Comparison of ENCODE assay signal across 8 mouse cellular contexts in genomic region chr8:123042158-123042973, GRCm38 (mm10). TPM values are rescaled to one million over a fixed set of nuclear protein-coding genes. Genes with fewer than 3 reads are reported as not detected.
A peak's percentile ranks its signal among the peaks of the same experiment; 100 is the strongest.
DNase-seq lines count a peak whose midpoint lies in the region; ATAC-seq lines count a peak whose summit lies in the region.

Gene Ankrd11, minus strand, starts transcription at chr8:123042277.

- peak within 1 kb of the TSS; percentile 78 for H3K4me2 ChIP-seq in hindbrain, embryonic 16.5 days (ENCODE audit: low read length)

- H3K4me3 ChIP-seq in hindbrain, embryonic 16.5 days (ENCODE audit: low read length), result peak within 1 kb of the TSS; percentile 99
- H3K4me3 ChIP-seq in macrophage (ENCODE audit: inconsistent target), result peak within 1 kb of the TSS; percentile 75

- ATAC-seq in hindbrain, embryonic 16.5 days, result peak; percentile 99

- no peaks in the 10 kb centered on the region for H3K27me3 ChIP-seq in hindbrain, embryonic 16.5 days (replicated peaks; ENCODE audit: control insufficient read depth, insufficient read depth, low read length)

- peaks cover 33% of the 10 kb centered on the region for H3K4me1 ChIP-seq in hindbrain, embryonic 16.5 days (ENCODE audit: control insufficient read depth, insufficient read depth, low read depth, low read length)

- peak; percentile 100 for DNase-seq in WW6 (ENCODE audit: low read depth, low spot score)
- DNase-seq in cerebellum, postnatal 4 days (ENCODE audit: low spot score in 2 of 2), result peak; percentile 99 to 100
- peak; percentile 100 for DNase-seq in gastrocnemius, adult 18-20 months (ENCODE audit: low spot score)
- peak; percentile 100 for DNase-seq in left cerebral cortex, adult 18-20 months (ENCODE audit: low spot score in 2 of 2)
- DNase-seq in right cerebral cortex, adult 18-20 months, result peak; percentile 100
- DNase-seq in urinary bladder, postnatal 10 days (ENCODE audit: low spot score), result peak; percentile 99

- no peaks in the 10 kb centered on the region for H3K9me3 ChIP-seq in hindbrain, embryonic 16.5 days (ENCODE audit: control insufficient read depth, low read length)

- peak within 1 kb of the TSS; percentile 95 for H3K27ac ChIP-seq in hindbrain, embryonic 16.5 days (ENCODE audit: low read depth, low read length)
- H3K27ac ChIP-seq in macrophage, result peak within 1 kb of the TSS; percentile 75

- under 1% methylated on average over 63 of the region's 91 CpGs for WGBS in hindbrain, embryonic 16.5 days
- WGBS in macrophage (ENCODE audit: missing documents), result 1% methylated on average over 81 of the region's 91 CpGs

- peak within 1 kb of the TSS; percentile 100 for H3K9ac ChIP-seq in hindbrain, embryonic 16.5 days (ENCODE audit: low read depth, low read length)

- H3K79me2 ChIP-seq in macrophage (ENCODE audit: inconsistent target), result peaks cover 61% of the 10 kb centered on the region

- no peaks in the 10 kb centered on the region for H3K36me3 ChIP-seq in hindbrain, embryonic 16.5 days (ENCODE audit: control insufficient read depth, insufficient read depth, low read length)
- no peaks in the 10 kb centered on the region for H3K36me3 ChIP-seq in macrophage (ENCODE audit: inconsistent target)

RNA-seq across cellular contexts. Expression of gene Ankrd11, which starts in this region (rescaled TPM):
- total RNA-seq in gastrocnemius, adult 18-20 months (2021), result 10 to 100 TPM; 61.1 to 68.9 TPM
- polyA plus RNA-seq in hindbrain, embryonic 16.5 days (2015; fragmentation: Nextera tagmentation; extraction: Ambion mirVana), result 22.9 and 23.5 TPM in 2 replicates
- 100 to 1,000 TPM; 154 to 164 TPM for total RNA-seq in left cerebral cortex, adult 18-20 months (2021)
- total RNA-seq in macrophage (2018; cell fraction: chromatin; rRNA removed), result 100 to 1,000 TPM; 272 to 441 (median 315) TPM
- total RNA-seq in macrophage (2018; cell fraction: cytosol; rRNA removed), result 10 to 100 TPM; 21.2 to 47.5 (median 32.8) TPM
- total RNA-seq in macrophage (2018; cell fraction: nucleus; rRNA removed), result 100 to 1,000 TPM; 138 to 277 (median 182) TPM
- 32.7 to 46.6 TPM (median 36.7 TPM) in 3 replicates for polyA plus RNA-seq in macrophage (2018)

Comparison
In these comparisons a context has a peak if more than half of its experiments do, and no peak if none do; other contexts are left out.
1. Peak in every context shown above with its lines: DNase-seq, ATAC-seq, H3K4me3 ChIP-seq and H3K27ac ChIP-seq.